Mouse (Mus musculus): ENCODE measurements at regions not wholly inside any gene's neighbourhood (a gene's known extent, or its start where the extent isn't known, plus 50 kb on each side); places are given as distances from the start of the nearest gene placed in this dataset.
A peak's percentile ranks its signal among the peaks of the same experiment; 100 is the strongest.

DNA sequence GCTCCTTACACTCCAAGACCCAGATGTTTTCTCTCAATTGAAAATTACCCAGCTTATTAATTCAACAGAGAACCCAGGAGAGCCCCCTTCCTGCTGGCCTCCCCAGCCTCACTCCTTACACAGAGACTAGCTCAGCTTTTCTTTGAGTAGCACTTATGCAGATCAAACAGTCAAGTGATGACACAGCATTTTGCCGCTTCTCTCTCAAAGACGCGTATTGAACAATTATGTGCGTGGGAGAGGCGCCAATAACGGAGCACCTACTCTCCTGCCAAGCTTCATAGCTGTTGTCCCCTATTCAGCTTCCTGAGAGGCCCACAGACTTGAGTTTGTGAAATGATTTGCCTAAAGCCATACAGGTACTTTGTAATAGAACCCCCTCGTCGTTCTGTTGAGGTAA lies 428.5 kb downstream of the Fut8 start:
- DNase-seq (ENCODE audit: low spot score): no peak

GRCm38 (mm10) chr12:77667151-77667874 lies 429.4 kb downstream of the Fut8 start:
- DNase-seq (ENCODE audit: low spot score): no peak

DNA sequence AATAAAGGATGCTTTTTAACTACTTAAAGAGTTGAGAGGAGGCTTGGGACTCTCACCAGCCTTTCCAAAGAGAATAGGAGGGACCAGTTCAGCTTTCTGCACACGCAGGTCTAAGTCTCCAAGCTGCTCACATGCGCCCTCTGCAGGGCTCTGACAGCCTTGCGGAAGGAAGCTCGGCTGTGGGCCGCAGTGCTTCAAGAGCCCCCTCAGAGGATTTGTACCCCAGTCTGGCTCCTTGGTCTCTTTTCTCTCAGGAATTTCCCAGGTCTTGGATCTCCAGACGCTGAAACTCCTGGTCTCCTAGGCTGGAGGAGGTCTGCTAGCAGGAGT lies 429.9 kb downstream of the Fut8 start:
- peak; percentile 91 for DNase-seq (ENCODE audit: low spot score)

DNA sequence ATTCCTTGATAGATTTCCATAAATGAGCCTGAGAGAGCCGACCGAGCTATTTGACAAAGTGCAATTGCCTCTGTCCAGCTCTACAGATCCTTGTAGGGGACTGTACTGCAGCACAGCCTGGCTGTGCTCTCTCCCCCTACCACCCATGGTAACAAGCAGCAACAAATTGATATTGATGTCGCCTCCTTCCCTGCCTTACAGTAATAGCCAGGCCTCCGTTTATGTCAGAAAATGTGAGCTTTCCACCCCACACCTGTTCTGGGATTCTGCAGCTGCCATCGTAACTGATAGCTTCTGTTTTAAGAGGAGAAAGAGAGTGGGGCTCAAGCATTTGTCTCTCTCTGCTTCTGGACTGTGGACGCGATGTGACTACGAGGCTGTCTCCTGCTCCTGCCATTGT lies 432.6 kb downstream of the Fut8 start:
- DNase-seq (ENCODE audit: low spot score): no peak

GRCm38 (mm10) chr12:77674352-77674751 lies 436.4 kb downstream of the Fut8 start:
- DNase-seq (ENCODE audit: low spot score): no peak

DNA sequence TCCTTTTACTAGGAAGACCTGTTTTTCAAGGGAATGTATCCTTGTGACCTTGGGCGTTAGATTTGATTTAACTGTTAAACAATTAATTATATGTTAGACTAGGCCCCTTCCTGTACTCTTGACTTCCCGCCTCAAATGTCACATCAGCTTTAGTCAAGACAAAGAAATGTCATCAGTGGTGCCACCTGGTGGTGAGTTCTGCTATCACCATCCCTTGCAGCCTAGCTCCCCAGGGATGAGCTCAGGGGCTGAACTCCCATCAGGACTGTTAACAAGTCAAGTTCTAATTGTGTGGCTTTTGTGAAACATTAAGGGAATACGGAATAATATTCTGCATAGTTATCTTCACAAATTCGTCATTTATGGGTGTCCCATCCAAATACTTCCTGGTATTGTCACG lies 436.8 kb downstream of the Fut8 start:
- peak; percentile 73 for DNase-seq (ENCODE audit: low spot score)

DNA sequence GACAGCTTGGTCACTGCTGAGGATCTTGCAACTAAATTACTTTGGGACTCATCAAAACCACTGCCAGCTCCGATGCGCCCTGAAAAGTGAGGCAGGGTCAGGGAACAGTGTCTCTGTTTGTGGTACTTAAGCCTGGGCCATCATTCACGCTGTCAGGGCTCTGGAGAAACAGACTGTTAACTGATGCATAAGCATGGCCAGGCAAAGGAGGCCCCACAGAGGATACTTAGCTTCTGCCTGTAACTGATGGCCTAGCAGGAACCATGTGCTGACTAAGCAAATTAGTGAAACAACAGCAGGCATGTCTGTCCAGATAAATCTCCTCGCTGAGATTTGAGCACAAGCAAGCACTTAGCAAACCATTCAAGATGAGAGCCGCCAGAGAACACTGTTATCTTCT lies 440.1 kb downstream of the Fut8 start:
- DNase-seq (ENCODE audit: low spot score): peak; percentile 65

GRCm38 (mm10) chr12:77694101-77694500 lies 456.2 kb downstream of the Fut8 start:
- no peak for DNase-seq (ENCODE audit: low spot score)

- no peak for DNase-seq (ENCODE audit: low spot score)
Measured at GRCm38 (mm10) chr12:77696039-77696631, 458.2 kb downstream of the Fut8 start.

GRCm38 (mm10) chr12:77696662-77697061 lies 458.7 kb downstream of the Fut8 start:
- DNase-seq (ENCODE audit: low spot score): no peak

DNA sequence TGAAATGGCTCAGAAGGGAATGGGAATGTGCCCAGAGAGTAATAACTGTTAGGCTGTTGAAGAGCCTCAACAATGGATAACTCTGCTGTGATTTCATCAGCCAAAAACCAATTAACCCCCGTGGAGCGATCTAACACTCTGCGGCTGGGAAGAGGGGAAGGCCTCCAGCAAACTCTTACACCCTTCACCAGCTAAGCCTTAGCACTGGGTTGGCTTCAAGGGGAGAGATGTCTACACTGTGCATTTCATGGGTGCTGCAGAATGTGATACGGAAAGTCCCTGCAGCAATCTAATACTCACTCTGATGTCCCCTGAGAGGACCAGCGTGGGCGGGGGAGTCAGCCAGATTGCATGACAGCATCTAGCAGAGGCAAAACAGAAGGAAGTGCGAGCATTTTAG lies 460.2 kb downstream of the Fut8 start:
- DNase-seq (ENCODE audit: low spot score): no peak

- DNase-seq (ENCODE audit: low spot score): no peak
Measured at GRCm38 (mm10) chr12:77699896-77700605, 462.1 kb downstream of the Fut8 start.

DNA sequence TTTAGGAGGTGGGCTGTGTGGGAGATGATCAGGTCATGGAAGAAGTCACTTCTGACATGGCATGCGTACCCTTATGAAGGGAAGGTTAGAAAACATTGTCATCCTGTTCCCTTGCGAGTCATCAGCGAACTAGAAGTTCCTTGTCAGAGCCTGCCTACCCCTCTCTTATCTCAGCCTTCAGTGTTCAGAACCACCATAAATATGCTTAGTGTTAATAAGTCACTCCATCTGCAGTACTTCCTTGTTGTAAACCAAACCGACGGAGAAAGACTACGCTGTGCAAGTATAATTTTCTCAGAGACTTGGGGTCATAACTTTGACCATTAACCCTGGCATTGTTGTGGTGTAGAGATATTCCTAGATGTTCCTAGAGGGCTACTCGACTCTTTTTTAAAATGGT lies 477.6 kb downstream of the Fut8 start:
- no peak for DNase-seq (ENCODE audit: low spot score)

DNA sequence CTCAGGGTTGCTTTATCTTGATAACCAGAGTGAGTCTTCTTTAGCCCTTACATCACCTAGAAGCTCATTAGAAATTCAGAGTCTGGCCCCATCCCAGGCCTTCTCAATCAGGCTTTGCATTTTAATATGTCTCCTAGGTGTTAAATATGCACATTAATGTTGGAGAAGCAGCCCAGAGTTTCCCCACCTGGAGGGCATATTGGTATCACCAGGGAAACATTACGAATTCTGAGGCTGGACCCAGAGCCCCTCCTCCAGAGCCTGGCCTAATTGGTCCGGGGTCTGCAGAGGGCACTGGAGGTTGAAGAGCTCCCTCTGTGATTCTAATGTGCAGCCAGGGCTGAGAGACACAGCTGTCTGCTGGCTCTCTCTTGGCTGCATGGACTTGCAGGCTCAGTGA lies 478.1 kb downstream of the Fut8 start:
- peak; percentile 68 for DNase-seq (ENCODE audit: low spot score)

- no peak for DNase-seq (ENCODE audit: low spot score)
Measured at GRCm38 (mm10) chr12:77727766-77728165, 466.3 kb upstream of the Gm6657 start.

DNA sequence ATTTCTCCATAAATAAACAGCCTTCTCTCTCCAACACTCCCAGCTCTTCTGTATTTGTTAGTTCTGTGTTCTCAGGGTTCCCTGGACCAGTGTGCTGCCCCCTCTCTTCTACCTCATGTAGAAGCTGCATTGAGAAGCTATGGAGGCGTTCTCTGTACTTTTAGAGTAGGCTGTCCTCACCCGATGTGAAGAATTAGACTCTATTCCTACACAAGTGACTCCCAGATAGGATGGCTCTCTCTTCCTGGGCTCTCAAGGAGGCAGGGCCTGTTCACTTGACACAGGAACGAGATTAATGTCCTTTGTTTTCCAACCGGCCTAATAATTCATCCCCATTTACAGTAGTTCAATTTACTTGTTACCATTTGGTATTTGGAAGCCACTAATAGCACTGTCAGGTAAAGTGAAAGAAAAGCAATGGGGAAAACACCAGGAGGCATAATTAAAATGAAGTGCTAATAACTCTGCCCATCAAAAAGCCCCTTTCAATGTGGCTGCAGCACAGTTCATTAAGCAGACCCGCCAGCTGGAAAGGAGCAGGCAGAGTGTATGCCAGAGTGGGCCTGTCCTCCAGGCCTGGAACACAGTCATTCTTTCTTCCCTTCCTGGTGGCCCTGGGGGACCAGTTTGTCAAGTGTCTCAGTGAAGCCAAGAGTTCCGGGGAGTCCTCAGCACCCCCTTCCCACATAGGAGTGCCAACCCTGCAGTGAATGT lies 454.8 kb upstream of the Gm6657 start:
- DNase-seq (ENCODE audit: low spot score): peak; percentile 23

DNA sequence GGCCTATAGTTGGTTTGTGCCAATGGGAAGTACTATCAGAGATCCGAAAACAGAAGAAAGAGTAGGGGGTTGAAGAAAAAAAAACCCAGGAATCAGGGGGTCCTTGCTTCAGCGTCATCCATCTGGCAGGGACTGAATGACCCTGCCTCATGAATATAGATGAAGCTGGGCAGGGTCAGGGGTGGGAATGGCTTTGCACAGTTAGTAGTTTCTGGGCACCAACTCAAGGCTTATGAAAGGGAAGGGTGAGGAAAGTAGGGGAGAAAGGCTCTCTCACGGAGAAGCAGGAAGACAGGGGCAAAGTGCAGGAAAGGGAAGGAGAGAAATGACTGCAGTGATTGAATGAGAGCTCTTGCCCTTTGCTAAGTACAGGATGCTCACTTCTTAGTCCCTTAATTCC lies 451.3 kb upstream of the Gm6657 start:
- DNase-seq (ENCODE audit: low spot score): peak; percentile 42

DNA sequence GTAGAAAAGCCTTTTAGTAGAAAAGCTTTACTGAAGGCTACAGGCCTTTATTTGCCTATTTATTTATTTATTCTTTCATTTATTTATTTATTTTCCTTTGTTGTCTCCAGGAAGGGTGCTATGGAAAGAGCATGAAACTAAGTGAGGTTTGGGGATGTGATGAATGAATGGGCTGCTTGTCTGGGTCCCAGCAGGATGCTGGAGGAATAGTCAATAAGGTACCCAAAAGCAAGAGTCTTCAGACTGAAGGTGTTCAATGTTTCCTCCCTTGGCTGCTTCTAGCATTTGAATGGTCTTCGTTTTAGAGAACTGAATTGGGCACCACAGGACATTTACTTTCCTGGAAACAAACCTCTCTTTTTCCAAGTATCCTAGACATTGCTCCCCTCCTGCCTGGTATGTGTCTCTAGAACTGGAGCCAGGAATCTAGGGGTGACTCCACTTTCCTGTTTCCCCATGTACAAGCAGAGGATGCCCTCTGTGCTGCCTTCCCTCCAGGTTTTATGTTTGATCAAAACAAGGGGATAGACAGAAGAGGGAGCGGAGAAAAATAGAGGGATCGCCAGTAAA lies 444.5 kb upstream of the Gm6657 start:
- no peak for DNase-seq (ENCODE audit: low spot score)

GRCm38 (mm10) chr12:77752181-77752580 lies 441.9 kb upstream of the Gm6657 start:
- DNase-seq (ENCODE audit: low spot score): no peak

- no peak for DNase-seq (ENCODE audit: low spot score)
Measured at GRCm38 (mm10) chr12:77756021-77756420, 438.0 kb upstream of the Gm6657 start.

DNA sequence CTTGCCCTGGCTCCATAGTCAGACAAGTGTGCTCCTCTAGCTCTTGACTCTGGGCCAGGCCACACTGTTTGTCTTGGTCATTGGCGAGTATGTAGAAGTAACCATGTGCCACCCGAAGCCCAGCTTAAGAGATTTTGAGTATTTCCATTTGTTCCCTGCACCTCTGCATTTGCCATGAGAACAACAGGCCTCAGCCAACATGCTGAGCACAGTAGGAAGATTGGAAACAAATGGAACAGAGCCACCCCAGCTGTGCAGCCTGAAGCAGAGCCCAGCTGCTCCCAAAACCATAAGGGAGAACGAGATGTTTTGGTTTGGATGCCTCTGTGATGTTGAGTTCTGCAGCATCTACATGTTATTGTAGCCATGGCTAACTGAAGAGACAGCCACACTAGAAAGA lies 433.1 kb upstream of the Gm6657 start:
- DNase-seq (ENCODE audit: low spot score): no peak

DNA sequence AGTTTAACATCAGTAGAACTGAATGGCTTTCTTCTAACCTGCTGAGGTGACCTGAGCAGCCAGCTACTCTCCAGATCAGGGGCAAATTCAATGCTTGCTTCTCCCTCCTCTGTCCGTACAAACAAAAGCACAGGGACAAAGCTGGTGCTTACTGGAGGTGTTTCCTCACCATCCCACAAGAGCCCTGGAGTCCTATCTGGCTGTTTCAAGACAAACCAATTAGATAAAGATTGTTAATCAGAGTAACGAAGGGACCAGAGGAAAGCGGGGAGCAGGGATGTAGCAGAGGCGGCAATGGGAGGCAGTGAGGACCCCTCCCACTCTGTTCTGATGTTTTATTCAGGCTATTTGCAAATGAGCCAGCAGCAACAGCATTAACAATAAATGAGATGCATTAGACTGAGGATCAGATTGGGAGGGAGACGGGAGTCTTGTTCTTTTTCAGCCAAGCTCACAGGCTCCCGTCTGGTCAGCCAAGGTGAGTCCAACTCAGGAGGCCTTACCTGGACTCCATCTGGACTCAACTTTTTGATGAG lies 418.0 kb upstream of the Gm6657 start:
- DNase-seq (ENCODE audit: low spot score): no peak

All from embryo, embryonic 10.5 days (tissue).